Mouse (Mus musculus) ES-E14 (cell line): ENCODE measurements at regions not wholly inside any gene's neighbourhood (a gene's known extent, or its start where the extent isn't known, plus 50 kb on each side); places are given as distances from the start of the nearest gene placed in this dataset.

Source experiments
- DNase-seq: peaks from one replicate; pipeline ENCODE4 v3.0.0-alpha.2; 2013; ENCODE audit warnings: low read depth, low spot score
- H3K27ac ChIP-seq: 2 replicates; pipeline ENCODE4 v1.5.1; 2012; ENCODE audit warnings: low read depth, mild to moderate bottlenecking, low read length, moderate library complexity, mixed read lengths; ENCODE audit not compliant: poor library complexity, insufficient read depth, severe bottlenecking
- H3K36me3 ChIP-seq: 2 replicates; pipeline ENCODE4 v1.6.1; 2012; ENCODE audit warnings: mild to moderate bottlenecking, low read length, moderate library complexity, mixed read lengths; ENCODE audit not compliant: control insufficient read depth, poor library complexity, insufficient read depth, severe bottlenecking
- H3K4me1 ChIP-seq, 2 experiments: fragments of 150-350 bp in 1 of 2; sonication (generic) in 1 of 2; 2 replicates each; pipeline ENCODE4 v1.6.1; 2012; ENCODE audit warnings: low read length in 2 of 2, mild to moderate bottlenecking in 1 of 2, mixed read lengths in 1 of 2; ENCODE audit not compliant: control insufficient read depth in 2 of 2, insufficient read depth in 2 of 2, poor library complexity in 1 of 2
- H3K4me3 ChIP-seq, 2 experiments: fragments of 150-350 bp in 1 of 2; sonication (generic) in 1 of 2; 2 replicates each; pipeline ENCODE4 v1.5.1; 2012; ENCODE audit warnings: low read length in 2 of 2, low read depth in 1 of 2, mild to moderate bottlenecking in 1 of 2, mixed read lengths in 1 of 2; ENCODE audit not compliant: insufficient read depth in 1 of 2, poor library complexity in 1 of 2, severe bottlenecking in 1 of 2
- H3K9ac ChIP-seq: 2 replicates; pipeline ENCODE4 v1.6.1; 2012; ENCODE audit warnings: low read depth, mild to moderate bottlenecking, low read length, mixed read lengths; ENCODE audit not compliant: poor library complexity, insufficient read depth, severe bottlenecking
- H3K9me3 ChIP-seq: fragments of 150-350 bp; sonication (generic); 2 replicates; pipeline ENCODE4 v1.6.1; 2012; ENCODE audit warnings: low read depth, mild to moderate bottlenecking, low read length; ENCODE audit not compliant: control insufficient read depth, insufficient read depth
- CHD2 ChIP-seq: IDR thresholded peaks from 2 replicates; pipeline ENCODE4 v1.6.1; 2014; ENCODE audit warnings: mild to moderate bottlenecking, low read depth, low read length, inconsistent platforms
- HCFC1 ChIP-seq: IDR thresholded peaks from 2 replicates; pipeline ENCODE4 v1.6.1; 2012; ENCODE audit warnings: low read length, inconsistent platforms, borderline replicate concordance; ENCODE audit not compliant: insufficient read depth
- MAFK ChIP-seq: IDR thresholded peaks from 2 replicates; pipeline ENCODE4 v1.6.1; 2014; ENCODE audit warnings: mild to moderate bottlenecking, low read depth, low read length, inconsistent platforms; ENCODE audit not compliant: insufficient read depth
- ZC3H11A ChIP-seq: IDR thresholded peaks from 2 replicates; pipeline ENCODE4 v1.6.1; 2012; ENCODE audit warnings: low read depth, mild to moderate bottlenecking, inconsistent platforms, low read length, borderline replicate concordance
- ZNF384 ChIP-seq: IDR thresholded peaks from 2 replicates; pipeline ENCODE4 v1.6.1; 2012; ENCODE audit warnings: low read depth, low read length, inconsistent platforms
- in situ Hi-C, 2 experiments: fragments of 600-800 bp; cut with MboI; formaldehyde crosslinking; loops; one replicate each; pipeline ENCODE4 v1.15.1; 2025; ENCODE audit warnings: low sequenced_read_pairs in 2 of 2, inconsistent platforms in 1 of 2; ENCODE audit not compliant: unreplicated experiment in 2 of 2

- Histone ChIP-seq H3K4me3 (no peak overlapping the region), H3K36me3 (no peaks in the 10 kb centered on the region), H3K27ac (no peak overlapping the region), H3K4me1 (no peaks in the 10 kb centered on the region), H3K9me3 (no peaks in the 10 kb centered on the region), H3K9ac (no peak overlapping the region)
- DNase-seq, result no peak
- in situ Hi-C loops, result no loop called here
- TF ChIP-seq CHD2 (no peak), HCFC1 (no peak), MAFK (no peak), ZC3H11A (no peak), ZNF384 (no peak)
Measured at GRCm38 (mm10) chr13:60330475-60331258, 153.5 kb upstream of the Gas1 start.

- Histone ChIP-seq H3K9ac (no peak overlapping the region), H3K27ac (no peak overlapping the region), H3K4me3 (no peak overlapping the region), H3K36me3 (no peaks in the 10 kb centered on the region), H3K9me3 (no peaks in the 10 kb centered on the region), H3K4me1 (no peaks in the 10 kb centered on the region)
- DNase-seq, result no peak
- no peak for TF ChIP-seq CHD2
- no peak for TF ChIP-seq ZNF384
- no peak for TF ChIP-seq MAFK
- no peak for TF ChIP-seq HCFC1
- TF ChIP-seq ZC3H11A, result no peak
- in situ Hi-C loops, result no loop called here
Measured at GRCm38 (mm10) chr13:60336196-60336595, 159.0 kb upstream of the Gas1 start.

GRCm38 (mm10) chr13:60337383-60337782 lies 160.2 kb upstream of the Gas1 start:
- no peak overlapping the region for H3K4me3 ChIP-seq
- TF ChIP-seq MAFK (no peak), ZC3H11A (no peak), HCFC1 (no peak), CHD2 (no peak), ZNF384 (no peak)
- in situ Hi-C loops, result no loop called here
- no peaks in the 10 kb centered on the region for H3K36me3 ChIP-seq
- no peak overlapping the region for H3K27ac ChIP-seq
- no peaks in the 10 kb centered on the region for H3K9me3 ChIP-seq
- no peak overlapping the region for H3K9ac ChIP-seq
- no peaks in the 10 kb centered on the region for H3K4me1 ChIP-seq
- no peak for DNase-seq

GRCm38 (mm10) chr13:60338107-60338506 lies 160.9 kb upstream of the Gas1 start:
- Histone ChIP-seq H3K9me3 (no peaks in the 10 kb centered on the region), H3K4me1 (no peaks in the 10 kb centered on the region), H3K4me3 (no peak overlapping the region), H3K9ac (no peak overlapping the region), H3K36me3 (no peaks in the 10 kb centered on the region), H3K27ac (no peak overlapping the region)
- in situ Hi-C loops, result no loop called here
- DNase-seq, result no peak
- TF ChIP-seq ZC3H11A, result no peak
- TF ChIP-seq CHD2, result no peak
- no peak for TF ChIP-seq MAFK
- TF ChIP-seq HCFC1, result no peak

GRCm38 (mm10) chr13:60340068-60340467 lies 162.9 kb upstream of the Gas1 start:
- no peak for TF ChIP-seq CHD2
- no peak for TF ChIP-seq ZNF384
- no peak for TF ChIP-seq ZC3H11A
- TF ChIP-seq HCFC1, result no peak
- no peak for TF ChIP-seq MAFK
- Histone ChIP-seq H3K36me3 (no peaks in the 10 kb centered on the region), H3K4me1 (no peaks in the 10 kb centered on the region), H3K27ac (no peak overlapping the region), H3K4me3 (no peak overlapping the region), H3K9me3 (no peaks in the 10 kb centered on the region), H3K9ac (no peak overlapping the region)
- in situ Hi-C loops, result no loop called here
- no peak for DNase-seq
